Mouse (Mus musculus): Measurements from ENCODE around the gene Chtf18. TPM values are rescaled to one million over a fixed set of nuclear protein-coding genes. Genes with fewer than 3 reads are reported as not detected.

The Chtf18 gene
- polyA plus RNA-seq (2017; shearing (Covaris generic)), result 1 to 10 TPM; 5.2 to 5.4 TPM

GRCm38 (mm10) chr17:25727265-25728008, at the start of gene Chtf18, which contains the start of gene Rpusd1:
TSS of gene Chtf18 (minus strand) at chr17:25727419.
TSS of gene Rpusd1 (plus strand) at chr17:25727670.

GRCm38 (mm10) chr17:25773549-25774120, 46.4 kb upstream of the Chtf18 start, which contains the start of gene Narfl:
TSS of gene Narfl (plus strand) at chr17:25773776.

GRCm38 (mm10) chr17:25754241-25754640, 27.0 kb upstream of the Chtf18 start, which contains the start of gene Msln:
TSS of gene Msln (minus strand) at chr17:25754378.

GRCm38 (mm10) chr17:25735745-25736144, 8.5 kb upstream of the Chtf18 start, which contains the start of gene Mslnl:
TSS of gene Mslnl (plus strand) at chr17:25736042.

GRCm38 (mm10) chr17:25716711-25717637, 10.2 kb downstream of the Chtf18 start, which contains the start of gene Gng13:
TSS of gene Gng13 (plus strand) at chr17:25717171.

Other genes with a start within 250 kb of the Chtf18 start
- under 1 TPM in 1 of 2 experiments, not detected in 1; 0.14 TPM for gene Sstr5, start 230.1 kb downstream of the Chtf18 start, polyA plus RNA-seq (2017; shearing (Covaris generic))
- under 1 TPM in 1 of 2 experiments, not detected in 1; 0.11 TPM for gene Sox8, start 156.7 kb downstream of the Chtf18 start, polyA plus RNA-seq (2017; shearing (Covaris generic))
- gene Lmf1, start 148.3 kb downstream of the Chtf18 start, polyA plus RNA-seq (2017; shearing (Covaris generic)), result 10 to 100 TPM; 21.6 to 22.0 TPM
- gene Gng13, start 10.2 kb downstream of the Chtf18 start, polyA plus RNA-seq (2017; shearing (Covaris generic)), result not detected
- 10 to 100 TPM; 15.3 to 15.4 TPM for gene Rpusd1, start 251 bp upstream of the Chtf18 start, polyA plus RNA-seq (2017; shearing (Covaris generic))
- not detected for gene Mslnl, start 8.6 kb upstream of the Chtf18 start, polyA plus RNA-seq (2017; shearing (Covaris generic))
- gene Msln, start 27.0 kb upstream of the Chtf18 start, polyA plus RNA-seq (2017; shearing (Covaris generic)), result under 1 TPM in 1 of 2 experiments, not detected in 1; 0.26 TPM
- gene Narfl, start 46.4 kb upstream of the Chtf18 start, polyA plus RNA-seq (2017; shearing (Covaris generic)), result 10 to 100 TPM; 18.7 to 25.8 TPM
- gene Haghl, start 58.3 kb upstream of the Chtf18 start, polyA plus RNA-seq (2017; shearing (Covaris generic)), result 10 to 100 TPM; 46.8 to 50.3 TPM
- under 1 TPM; 0.59 to 0.72 TPM for gene Ccdc78, start 59.2 kb upstream of the Chtf18 start, polyA plus RNA-seq (2017; shearing (Covaris generic))
- 100 to 1,000 TPM; 177 to 212 TPM for gene Fam173a, start 65.5 kb upstream of the Chtf18 start, polyA plus RNA-seq (2017; shearing (Covaris generic))
- 1 to 10 TPM in 1 of 2 experiments, not detected in 1; 1.1 TPM for gene AC134908.4, start 68.2 kb upstream of the Chtf18 start, polyA plus RNA-seq (2017; shearing (Covaris generic))
- 10 to 100 TPM; 37.5 to 46.1 TPM for gene Metrn, start 69.7 kb upstream of the Chtf18 start, polyA plus RNA-seq (2017; shearing (Covaris generic))
- not detected for gene Fbxl16, start 81.7 kb upstream of the Chtf18 start, polyA plus RNA-seq (2017; shearing (Covaris generic))
- 10 to 100 TPM; 22.8 to 29.5 TPM for gene Wdr24, start 96.2 kb upstream of the Chtf18 start, polyA plus RNA-seq (2017; shearing (Covaris generic))
- gene Jmjd8, start 101.4 kb upstream of the Chtf18 start, polyA plus RNA-seq (2017; shearing (Covaris generic)), result 10 to 100 TPM; 16.2 to 25.7 TPM
- gene Stub1, start 106.0 kb upstream of the Chtf18 start, polyA plus RNA-seq (2017; shearing (Covaris generic)), result 100 to 1,000 TPM; 130 TPM
- gene Rhbdl1, start 109.9 kb upstream of the Chtf18 start, polyA plus RNA-seq (2017; shearing (Covaris generic)), result 1 to 10 TPM; 1.5 to 3.3 TPM
- gene Gm20683, start 114.3 kb upstream of the Chtf18 start, polyA plus RNA-seq (2017; shearing (Covaris generic)), result 1 to 10 TPM; 2.5 to 3.2 TPM
- 10 to 100 TPM; 32.6 to 40.3 TPM for gene Rhot2, start 117.4 kb upstream of the Chtf18 start, polyA plus RNA-seq (2017; shearing (Covaris generic))
- gene Wdr90, start 134.1 kb upstream of the Chtf18 start, polyA plus RNA-seq (2017; shearing (Covaris generic)), result 10 to 100 TPM in 1 of 2 experiments, 1 to 10 TPM in 1; 5.7 to 11.5 TPM
- 1 to 10 TPM; 4.5 to 5.5 TPM for gene Mcrip2, start 141.3 kb upstream of the Chtf18 start, polyA plus RNA-seq (2017; shearing (Covaris generic))
- gene Mettl26, start 147.7 kb upstream of the Chtf18 start, polyA plus RNA-seq (2017; shearing (Covaris generic)), result 100 to 1,000 TPM in 1 of 2 experiments, 10 to 100 TPM in 1; 82.0 to 102 TPM
- 1 to 10 TPM; 1.5 to 1.9 TPM for gene Wfikkn1, start 153.4 kb upstream of the Chtf18 start, polyA plus RNA-seq (2017; shearing (Covaris generic))
- gene Rab40c, start 192.3 kb upstream of the Chtf18 start, polyA plus RNA-seq (2017; shearing (Covaris generic)), result 10 to 100 TPM; 15.4 to 25.0 TPM
- gene Pigq, start 217.5 kb upstream of the Chtf18 start, polyA plus RNA-seq (2017; shearing (Covaris generic)), result 10 to 100 TPM; 25.0 to 52.5 TPM
- gene Nhlrc4, start 217.5 kb upstream of the Chtf18 start, polyA plus RNA-seq (2017; shearing (Covaris generic)), result not detected
- under 1 TPM in 1 of 2 experiments, not detected in 1; 0.17 TPM for gene A930017K11Rik, start 225.1 kb upstream of the Chtf18 start, polyA plus RNA-seq (2017; shearing (Covaris generic))

Measured in activated CD4-positive, CD25-positive, alpha-beta regulatory T cell (primary cell).